Mouse (Mus musculus): ENCODE results near the gene Gm6803. TPM values are rescaled to one million over a fixed set of nuclear protein-coding genes. Genes with fewer than 3 reads are reported as not detected.

Gm6803 gene
- polyA plus RNA-seq, 1 experiment from 2014 or later: not detected

Other genes starting within 250 kb of the Gm6803 start
- not detected in 2 replicates for gene Gm21319, start 243.0 kb downstream of the Gm6803 start, polyA plus RNA-seq (2014; fragmentation: Nextera tagmentation; extraction: Ambion mirVana)
- not detected in 2 replicates for gene Gm21936, start 223.3 kb downstream of the Gm6803 start, polyA plus RNA-seq (2014; fragmentation: Nextera tagmentation; extraction: Ambion mirVana)
- gene BB287469, start 202.2 kb downstream of the Gm6803 start, polyA plus RNA-seq (2014; fragmentation: Nextera tagmentation; extraction: Ambion mirVana): not detected in 2 replicates
- gene Gm2001, start 176.4 kb downstream of the Gm6803 start, polyA plus RNA-seq (2014; fragmentation: Nextera tagmentation; extraction: Ambion mirVana): not detected in 2 replicates
- gene Gm2016, start 144.7 kb downstream of the Gm6803 start, polyA plus RNA-seq (2014; fragmentation: Nextera tagmentation; extraction: Ambion mirVana): not detected in 2 replicates
- not detected in 2 replicates for gene Gm2022, start 123.4 kb downstream of the Gm6803 start, polyA plus RNA-seq (2014; fragmentation: Nextera tagmentation; extraction: Ambion mirVana)
- not detected in 2 replicates for gene Gm2035, start 98.9 kb downstream of the Gm6803 start, polyA plus RNA-seq (2014; fragmentation: Nextera tagmentation; extraction: Ambion mirVana)
- not detected in 2 replicates for gene Gm2042, start 64.7 kb downstream of the Gm6803 start, polyA plus RNA-seq (2014; fragmentation: Nextera tagmentation; extraction: Ambion mirVana)
- gene Gm2075, start 6.9 kb downstream of the Gm6803 start, polyA plus RNA-seq (2014; fragmentation: Nextera tagmentation; extraction: Ambion mirVana): not detected in 2 replicates
- gene Gm2056, start 8.2 kb upstream of the Gm6803 start, polyA plus RNA-seq (2014; fragmentation: Nextera tagmentation; extraction: Ambion mirVana): not detected in 2 replicates
- gene Gm16368, start 64.9 kb upstream of the Gm6803 start, polyA plus RNA-seq (2014; fragmentation: Nextera tagmentation; extraction: Ambion mirVana): not detected in 2 replicates
- 0.21 TPM in 1 of 2 replicates, not detected in the other for gene Gm10436, start 163.3 kb upstream of the Gm6803 start, polyA plus RNA-seq (2014; fragmentation: Nextera tagmentation; extraction: Ambion mirVana)
- gene Gm8332, start 231.3 kb upstream of the Gm6803 start, polyA plus RNA-seq (2014; fragmentation: Nextera tagmentation; extraction: Ambion mirVana): not detected in 2 replicates